Mouse (Mus musculus): ENCODE measurements at regions not wholly inside any gene's neighbourhood (a gene's known extent, or its start where the extent isn't known, plus 50 kb on each side); places are given as distances from the start of the nearest gene placed in this dataset.

DNA sequence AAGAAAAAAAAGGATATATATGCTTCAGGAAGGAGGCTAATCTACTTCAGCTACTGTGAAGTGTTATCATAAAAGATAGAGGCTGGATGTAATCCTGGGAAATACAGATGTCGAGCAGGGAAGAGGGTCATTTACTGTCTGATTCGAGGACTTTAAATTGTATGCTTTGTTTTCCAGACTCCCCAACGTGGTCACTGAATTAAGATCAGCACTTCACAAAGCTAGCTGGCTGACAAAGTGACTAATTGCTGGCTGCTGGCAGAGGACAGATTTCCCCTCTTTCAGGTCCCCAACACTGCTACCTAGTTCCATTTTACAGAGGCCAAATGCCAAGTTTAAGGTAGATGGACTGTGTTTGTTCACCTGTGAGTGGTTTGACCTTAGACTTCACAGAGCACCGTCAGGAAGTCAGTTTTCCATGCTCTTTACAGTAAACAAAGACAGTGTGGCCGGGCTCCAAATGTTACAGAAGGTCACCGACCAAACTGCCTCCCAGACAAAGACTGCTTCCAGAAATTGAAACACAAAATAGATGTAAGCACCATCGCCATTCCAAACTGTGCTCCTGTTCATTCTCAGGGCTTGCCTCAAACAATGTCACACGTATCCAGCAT is 167.2 kb downstream of the Gm11361 start:
- peak overlapping the region; percentile 10 for H3K27ac ChIP-seq
- peaks cover 32% of the 10 kb centered on the region for H3K4me1 ChIP-seq (replicated peaks)
- 19% methylated on average over 8 of the region's 8 CpGs for WGBS
- ATAC-seq (replicated peaks; ENCODE audit: insufficient number of reproducible peaks, insufficient read depth, low FRiP score, low read depth): no peak; the same call in 1 of the 2 replicates
- no peaks in the 10 kb centered on the region for H3K27me3 ChIP-seq
- no peaks in the 10 kb centered on the region for H3K36me3 ChIP-seq
- H3K4me2 ChIP-seq: no peak overlapping the region
- no peaks in the 10 kb centered on the region for H3K9me3 ChIP-seq (replicated peaks)
- no peak overlapping the region for H3K9ac ChIP-seq
- no peak overlapping the region for H3K4me3 ChIP-seq

DNA sequence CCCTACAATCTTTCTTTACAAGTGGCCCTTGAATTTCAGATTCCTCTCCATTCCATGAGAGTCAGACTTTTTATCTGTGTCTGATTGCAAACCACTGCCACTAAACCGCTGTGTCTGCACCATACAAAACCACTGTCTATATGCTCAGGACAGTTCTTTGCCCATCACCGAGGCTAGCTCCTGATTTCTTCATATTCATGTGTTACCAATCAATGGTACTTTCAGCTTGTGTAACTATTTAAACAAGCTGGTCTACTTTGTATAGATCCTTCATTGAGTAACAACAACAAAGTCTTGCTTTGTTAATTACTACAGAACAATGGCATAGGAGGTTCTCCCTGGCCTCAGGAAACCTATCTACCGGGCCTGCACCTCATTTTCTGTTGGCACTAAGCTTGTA is 164.0 kb downstream of the Gm11361 start:
- ATAC-seq (replicated peaks; ENCODE audit: insufficient number of reproducible peaks, insufficient read depth, low FRiP score, low read depth): no peak
- no peaks in the 10 kb centered on the region for H3K9me3 ChIP-seq (replicated peaks)
- H3K36me3 ChIP-seq: no peaks in the 10 kb centered on the region
- H3K4me3 ChIP-seq: no peak overlapping the region
- peaks cover 59% of the 10 kb centered on the region for H3K4me1 ChIP-seq (replicated peaks)
- no peaks in the 10 kb centered on the region for H3K27me3 ChIP-seq
- peak overlapping the region; percentile 38 for H3K27ac ChIP-seq
- 52% methylated on average over 3 of the region's 3 CpGs for WGBS
- no peak overlapping the region; the same call in 1 of the 2 replicates for H3K4me2 ChIP-seq
- H3K9ac ChIP-seq: no peak overlapping the region

DNA sequence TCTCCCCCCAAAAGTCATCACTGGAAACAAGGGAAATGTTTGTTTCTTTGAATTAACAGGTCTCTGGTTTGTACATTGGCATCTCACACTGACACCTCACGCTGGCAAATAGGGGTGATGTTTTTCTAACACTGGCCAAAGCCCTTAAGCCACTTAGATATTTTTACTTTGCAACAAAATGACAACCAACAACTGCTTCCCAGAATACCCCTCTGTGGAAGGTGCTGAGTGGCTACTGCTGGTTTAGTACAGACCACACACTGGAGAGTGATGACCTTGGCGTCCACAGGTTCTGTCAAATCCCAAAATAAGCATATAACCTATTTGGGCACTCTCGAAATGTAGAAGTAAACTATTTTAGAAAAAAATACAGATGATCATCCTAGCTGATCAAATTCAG is 163.3 kb downstream of the Gm11361 start:
- H3K9ac ChIP-seq: no peak overlapping the region
- peak overlapping the region; percentile 70 for H3K4me2 ChIP-seq
- H3K27me3 ChIP-seq: no peaks in the 10 kb centered on the region
- H3K27ac ChIP-seq: peak overlapping the region; percentile 38
- no peak overlapping the region for H3K4me3 ChIP-seq
- H3K36me3 ChIP-seq: no peaks in the 10 kb centered on the region
- 43% methylated on average over 3 of the region's 3 CpGs for WGBS
- no peaks in the 10 kb centered on the region for H3K9me3 ChIP-seq (replicated peaks)
- peaks cover 65% of the 10 kb centered on the region for H3K4me1 ChIP-seq (replicated peaks)
- ATAC-seq (replicated peaks; ENCODE audit: insufficient number of reproducible peaks, insufficient read depth, low FRiP score, low read depth): no peak

GRCm38 (mm10) chr13:28419950-28420381 is 162.6 kb downstream of the Gm11361 start:
- no peak for ATAC-seq (replicated peaks; ENCODE audit: insufficient number of reproducible peaks, insufficient read depth, low FRiP score, low read depth)
- Histone ChIP-seq H3K36me3 (no peaks in the 10 kb centered on the region), H3K27ac (peak overlapping the region; percentile 38), H3K4me1 (replicated peaks) (peaks cover 61% of the 10 kb centered on the region), H3K9ac (no peak overlapping the region), H3K4me2 (peak overlapping the region; percentile 70), H3K9me3 (replicated peaks) (no peaks in the 10 kb centered on the region), H3K27me3 (no peaks in the 10 kb centered on the region), H3K4me3 (peak overlapping the region; percentile 31)
- WGBS: 40% methylated on average over 16 of the region's 16 CpGs

- WGBS: 81% methylated on average over 17 of the region's 17 CpGs
- Histone ChIP-seq H3K27ac (peak overlapping the region; percentile 96), H3K4me2 (peak overlapping the region; percentile 70), H3K9ac (peak overlapping the region; percentile 11; the same call in 1 of the 2 replicates), H3K4me1 (replicated peaks) (peaks cover 55% of the 10 kb centered on the region), H3K27me3 (no peaks in the 10 kb centered on the region), H3K9me3 (replicated peaks) (no peaks in the 10 kb centered on the region), H3K4me3 (peak overlapping the region; percentile 40; the same call in 1 of the 2 replicates), H3K36me3 (no peaks in the 10 kb centered on the region)
- no peak for ATAC-seq (replicated peaks; ENCODE audit: insufficient number of reproducible peaks, insufficient read depth, low FRiP score, low read depth)
Observed at GRCm38 (mm10) chr13:28418936-28419681, 161.8 kb downstream of the Gm11361 start.

DNA sequence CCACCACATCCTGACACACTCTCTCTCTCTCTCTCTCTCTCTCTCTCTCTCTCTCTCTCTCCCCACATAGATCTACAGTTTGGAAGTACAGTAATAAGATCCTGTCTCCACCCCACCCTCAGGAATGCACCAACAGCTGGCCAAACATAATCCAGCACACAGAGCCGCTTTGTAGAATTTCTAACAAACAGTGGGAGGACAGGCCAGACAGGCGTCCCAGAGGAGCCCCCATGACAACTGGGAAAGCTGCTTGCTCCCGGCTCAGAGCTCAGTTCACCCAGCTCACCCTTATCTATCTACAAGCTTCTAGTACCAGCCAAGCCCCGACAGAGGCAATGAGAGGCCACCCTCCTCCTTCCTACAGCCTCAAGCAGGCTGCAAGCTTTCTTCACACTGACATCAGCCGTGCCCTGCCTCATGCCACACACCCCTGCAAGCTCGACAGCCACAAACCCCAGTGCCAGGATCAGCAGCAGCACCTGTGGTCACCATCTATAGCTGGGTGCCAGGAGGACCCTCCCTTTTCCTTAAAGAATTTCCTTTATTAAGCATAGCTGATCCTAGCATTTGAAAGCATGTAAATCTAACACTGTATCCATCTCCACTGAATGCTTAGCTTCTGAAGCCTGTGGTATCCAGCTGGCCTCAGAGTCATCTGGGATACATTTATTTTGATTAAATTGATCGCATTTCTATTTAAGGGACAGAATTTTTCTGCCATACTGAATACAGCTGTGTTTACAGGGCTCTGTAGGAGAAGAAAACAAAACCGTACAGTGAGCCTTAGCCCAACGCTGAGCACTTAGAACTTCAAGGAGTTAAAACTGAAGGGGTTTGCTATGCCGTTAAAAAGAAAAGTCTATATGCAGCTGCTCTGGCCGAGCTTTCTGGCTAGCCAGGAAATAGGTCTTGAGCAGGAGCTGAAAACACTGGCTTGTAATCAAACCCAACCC is 160.9 kb downstream of the Gm11361 start:
- Histone ChIP-seq H3K27ac (peak overlapping the region; percentile 96), H3K27me3 (no peaks in the 10 kb centered on the region), H3K9ac (peak overlapping the region; percentile 40), H3K4me2 (peak overlapping the region; percentile 70), H3K36me3 (no peaks in the 10 kb centered on the region), H3K9me3 (replicated peaks) (no peaks in the 10 kb centered on the region), H3K4me1 (replicated peaks) (peaks cover 55% of the 10 kb centered on the region), H3K4me3 (peak overlapping the region; percentile 40)
- peak; percentile 84 for ATAC-seq (replicated peaks; ENCODE audit: insufficient number of reproducible peaks, insufficient read depth, low FRiP score, low read depth)
- 8% methylated on average over 11 of the region's 11 CpGs for WGBS

DNA sequence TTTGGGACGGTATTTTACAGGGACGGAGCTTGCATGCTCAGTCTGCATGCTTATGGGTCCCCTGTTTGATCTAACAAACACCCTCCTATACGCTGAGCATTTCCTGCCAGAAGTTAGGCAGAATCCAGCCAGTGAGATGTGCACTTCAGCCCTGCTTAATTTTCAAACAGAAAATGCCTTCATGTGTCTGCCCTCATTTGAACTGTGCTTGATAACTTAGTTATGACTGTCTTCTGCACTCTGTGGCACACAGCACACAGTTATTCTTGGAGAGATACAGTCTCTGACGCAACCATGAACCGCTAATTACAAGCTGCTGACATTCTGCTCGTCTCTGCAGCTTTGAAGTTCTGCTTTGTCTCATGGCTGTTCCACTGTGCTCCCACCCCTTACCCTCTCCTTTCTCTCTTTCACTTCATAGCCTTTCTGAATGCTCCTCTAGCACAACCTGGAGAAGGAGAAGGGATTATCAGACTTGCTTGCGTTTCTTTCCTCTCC is 160.2 kb downstream of the Gm11361 start:
- H3K4me2 ChIP-seq: peak overlapping the region; percentile 70
- H3K36me3 ChIP-seq: no peaks in the 10 kb centered on the region
- H3K9me3 ChIP-seq (replicated peaks): no peaks in the 10 kb centered on the region
- H3K27me3 ChIP-seq: no peaks in the 10 kb centered on the region
- peak overlapping the region; percentile 40 for H3K4me3 ChIP-seq
- 2% methylated on average over 7 of the region's 7 CpGs for WGBS
- H3K4me1 ChIP-seq (replicated peaks): peaks cover 55% of the 10 kb centered on the region
- peak overlapping the region; percentile 39 for H3K9ac ChIP-seq
- H3K27ac ChIP-seq: peak overlapping the region; percentile 96
- ATAC-seq (replicated peaks; ENCODE audit: insufficient number of reproducible peaks, insufficient read depth, low FRiP score, low read depth): peak; percentile 70

DNA sequence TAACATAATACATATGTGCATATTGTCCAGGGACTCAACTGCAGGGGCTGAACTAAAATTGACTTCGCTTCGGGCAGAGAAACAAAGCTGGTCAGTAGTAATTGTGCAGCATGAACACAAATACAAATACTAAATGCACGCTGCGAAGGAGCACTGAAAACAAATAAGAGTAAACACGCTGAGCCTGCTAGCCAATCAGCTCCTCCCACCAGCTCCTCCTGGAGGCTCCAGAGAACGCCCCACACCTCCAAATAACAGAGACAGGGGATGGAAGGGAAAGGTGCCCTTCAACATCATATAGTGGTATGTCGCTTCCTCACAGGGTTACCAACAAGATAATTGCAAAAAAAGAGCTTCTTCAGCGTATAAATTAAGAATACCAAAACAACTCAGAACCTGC is 159.6 kb downstream of the Gm11361 start:
- 35% methylated on average over 8 of the region's 8 CpGs for WGBS
- peak overlapping the region; percentile 70 for H3K4me2 ChIP-seq
- peak overlapping the region; percentile 96 for H3K27ac ChIP-seq
- H3K36me3 ChIP-seq: no peaks in the 10 kb centered on the region
- H3K9me3 ChIP-seq (replicated peaks): no peaks in the 10 kb centered on the region
- peak overlapping the region; percentile 39; the same call in 1 of the 2 replicates for H3K9ac ChIP-seq
- ATAC-seq (replicated peaks; ENCODE audit: insufficient number of reproducible peaks, insufficient read depth, low FRiP score, low read depth): no peak
- peaks cover 55% of the 10 kb centered on the region for H3K4me1 ChIP-seq (replicated peaks)
- H3K4me3 ChIP-seq: peak overlapping the region; percentile 40
- H3K27me3 ChIP-seq: no peaks in the 10 kb centered on the region

- 14% methylated on average over 6 of the region's 6 CpGs for WGBS
- peaks cover 51% of the 10 kb centered on the region for H3K4me1 ChIP-seq (replicated peaks)
- H3K4me2 ChIP-seq: peak overlapping the region; percentile 70
- H3K36me3 ChIP-seq: no peaks in the 10 kb centered on the region
- H3K9me3 ChIP-seq (replicated peaks): no peaks in the 10 kb centered on the region
- H3K9ac ChIP-seq: no peak overlapping the region
- peak overlapping the region; percentile 96 for H3K27ac ChIP-seq
- H3K27me3 ChIP-seq: no peaks in the 10 kb centered on the region
- no peak overlapping the region for H3K4me3 ChIP-seq
- ATAC-seq (replicated peaks; ENCODE audit: insufficient number of reproducible peaks, insufficient read depth, low FRiP score, low read depth): no peak
Observed at GRCm38 (mm10) chr13:28416231-28416630, 158.9 kb downstream of the Gm11361 start.

DNA sequence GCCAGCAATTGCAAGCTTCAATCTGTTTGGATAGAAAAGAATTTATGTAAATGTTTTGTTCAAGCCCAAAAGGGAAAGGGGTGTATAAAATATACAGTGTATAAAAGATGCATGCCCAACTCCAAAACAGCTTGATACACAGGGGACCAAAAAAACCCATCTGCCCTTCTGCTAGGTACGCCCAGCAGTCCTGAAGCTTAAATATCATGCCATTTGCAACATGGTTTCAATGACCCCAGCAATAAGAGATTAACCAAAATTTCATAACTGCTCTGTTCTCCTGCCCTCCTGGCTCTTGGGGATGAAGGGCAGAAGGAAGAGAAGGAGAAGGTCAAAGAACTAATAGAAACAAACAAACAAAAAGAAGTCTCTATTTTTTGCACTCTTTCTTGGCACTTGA is 158.4 kb downstream of the Gm11361 start:
- Histone ChIP-seq H3K4me2 (peak overlapping the region; percentile 70; the same call in 1 of the 2 replicates), H3K4me1 (replicated peaks) (peaks cover 47% of the 10 kb centered on the region), H3K27ac (peak overlapping the region; percentile 96), H3K9ac (no peak overlapping the region), H3K27me3 (no peaks in the 10 kb centered on the region), H3K4me3 (no peak overlapping the region), H3K36me3 (no peaks in the 10 kb centered on the region), H3K9me3 (replicated peaks) (no peaks in the 10 kb centered on the region)
- WGBS: 76% methylated on average over 1 of the region's 1 CpGs
- ATAC-seq (replicated peaks; ENCODE audit: insufficient number of reproducible peaks, insufficient read depth, low FRiP score, low read depth): no peak

DNA sequence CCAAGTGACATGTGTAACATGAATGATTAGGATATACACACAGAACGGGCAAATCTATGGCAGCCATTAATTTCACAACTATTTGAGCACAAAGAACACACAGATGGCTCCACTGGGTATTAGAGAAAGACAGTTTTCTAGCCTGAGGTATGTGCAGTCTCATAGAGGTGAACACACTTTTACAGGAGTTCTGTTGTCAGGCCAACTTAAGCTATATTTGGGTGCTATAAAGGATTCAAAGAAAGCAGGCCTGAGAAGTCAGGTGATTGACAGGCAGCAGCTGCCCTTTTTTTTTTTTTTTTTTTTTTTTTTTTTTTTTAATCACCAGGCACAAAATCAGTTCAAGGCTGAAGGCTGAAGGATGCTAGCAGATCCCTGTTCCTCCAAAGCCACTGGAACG is 153.0 kb downstream of the Gm11361 start:
- Histone ChIP-seq H3K27ac (no peak overlapping the region), H3K4me2 (no peak overlapping the region), H3K9me3 (replicated peaks) (no peaks in the 10 kb centered on the region), H3K9ac (no peak overlapping the region), H3K36me3 (no peaks in the 10 kb centered on the region), H3K4me1 (replicated peaks) (0 out of 2 replicates have a peak, but pooled peaks cover 1% of the 10 kb centered on the region), H3K4me3 (no peak overlapping the region), H3K27me3 (no peaks in the 10 kb centered on the region)
- WGBS: 62% methylated on average over 2 of the region's 2 CpGs
- ATAC-seq (replicated peaks; ENCODE audit: insufficient number of reproducible peaks, insufficient read depth, low FRiP score, low read depth): no peak

Measured in heart, embryonic 15.5 days (tissue).